Mouse (Mus musculus): ENCODE results near the gene Drc1. TPM values are rescaled to one million over a fixed set of nuclear protein-coding genes. Genes with fewer than 3 reads are reported as not detected.

Gene Drc1
- polyA plus RNA-seq, 1 experiment from 2014 or later: 0.23 TPM

GRCm38 (mm10) chr5:30242410-30242809 is 38.8 kb upstream of the Drc1 start:
- H3K4me2 ChIP-seq (replicated peaks; ENCODE audit: low read depth, low read length): no peak overlapping the region
- H3K4me1 ChIP-seq (ENCODE audit: control insufficient read depth, insufficient read depth, low read length): 0 out of 2 replicates have a peak, but pooled peaks cover 14% of the 10 kb centered on the region
- H3K9me3 ChIP-seq (ENCODE audit: control insufficient read depth, low read length): no peaks in the 10 kb centered on the region; the same call in 1 of the 2 replicates
- H3K27me3 ChIP-seq (ENCODE audit: control insufficient read depth, insufficient read depth, low read length): no peaks in the 10 kb centered on the region
- H3K9ac ChIP-seq (ENCODE audit: low read depth, low read length): no peak overlapping the region
- H3K27ac ChIP-seq (ENCODE audit: low read depth, low read length): no peak overlapping the region
- 21% methylated on average over 1 of the region's 1 CpGs for WGBS
- H3K4me3 ChIP-seq (ENCODE audit: low read length): no peak overlapping the region
- no peaks in the 10 kb centered on the region for H3K36me3 ChIP-seq (ENCODE audit: control insufficient read depth, insufficient read depth, low read length)
- peak; percentile 52; the same call in 1 of the 2 replicates for ATAC-seq (ENCODE audit: low FRiP score, low TSS enrichment)

GRCm38 (mm10) chr5:30243741-30244140 is 37.4 kb upstream of the Drc1 start:
- H3K36me3 ChIP-seq (ENCODE audit: control insufficient read depth, insufficient read depth, low read length): no peaks in the 10 kb centered on the region; the same call in 1 of the 2 replicates
- no peak overlapping the region for H3K4me2 ChIP-seq (replicated peaks; ENCODE audit: low read depth, low read length)
- 58% methylated on average over 9 of the region's 9 CpGs for WGBS
- no peak overlapping the region for H3K4me3 ChIP-seq (ENCODE audit: low read length)
- 0 out of 2 replicates have a peak, but pooled peaks cover 14% of the 10 kb centered on the region for H3K4me1 ChIP-seq (ENCODE audit: control insufficient read depth, insufficient read depth, low read length)
- H3K9ac ChIP-seq (ENCODE audit: low read depth, low read length): no peak overlapping the region
- H3K27ac ChIP-seq (ENCODE audit: low read depth, low read length): no peak overlapping the region
- no peaks in the 10 kb centered on the region for H3K27me3 ChIP-seq (ENCODE audit: control insufficient read depth, insufficient read depth, low read length)
- H3K9me3 ChIP-seq (ENCODE audit: control insufficient read depth, low read length): no peaks in the 10 kb centered on the region; the same call in 1 of the 2 replicates
- no peak for ATAC-seq (ENCODE audit: low FRiP score, low TSS enrichment)

GRCm38 (mm10) chr5:30245861-30246416 is 35.2 kb upstream of the Drc1 start:
- Histone ChIP-seq H3K4me2 (replicated peaks; ENCODE audit: low read depth, low read length) (no peak overlapping the region), H3K27ac (ENCODE audit: low read depth, low read length) (no peak overlapping the region), H3K9ac (ENCODE audit: low read depth, low read length) (no peak overlapping the region), H3K9me3 (ENCODE audit: control insufficient read depth, low read length) (no peaks in the 10 kb centered on the region), H3K27me3 (ENCODE audit: control insufficient read depth, insufficient read depth, low read length) (no peaks in the 10 kb centered on the region), H3K36me3 (ENCODE audit: control insufficient read depth, insufficient read depth, low read length) (peaks cover 5% of the 10 kb centered on the region; the same call in 1 of the 2 replicates), H3K4me1 (ENCODE audit: control insufficient read depth, insufficient read depth, low read length) (0 out of 2 replicates have a peak, but pooled peaks cover 14% of the 10 kb centered on the region), H3K4me3 (ENCODE audit: low read length) (no peak overlapping the region)
- ATAC-seq (ENCODE audit: low FRiP score, low TSS enrichment): no peak
- 84% methylated on average over 9 of the region's 9 CpGs for WGBS

- H3K27me3 ChIP-seq (ENCODE audit: control insufficient read depth, insufficient read depth, low read length): no peaks in the 10 kb centered on the region
- no peak overlapping the region for H3K9ac ChIP-seq (ENCODE audit: low read depth, low read length)
- H3K4me3 ChIP-seq (ENCODE audit: low read length): no peak overlapping the region
- no peak overlapping the region for H3K27ac ChIP-seq (ENCODE audit: low read depth, low read length)
- no peak for ATAC-seq (ENCODE audit: low FRiP score, low TSS enrichment)
- H3K4me1 ChIP-seq (ENCODE audit: control insufficient read depth, insufficient read depth, low read length): 0 out of 2 replicates have a peak, but pooled peaks cover 9% of the 10 kb centered on the region
- H3K9me3 ChIP-seq (ENCODE audit: control insufficient read depth, low read length): no peaks in the 10 kb centered on the region
- H3K36me3 ChIP-seq (ENCODE audit: control insufficient read depth, insufficient read depth, low read length): peaks cover 7% of the 10 kb centered on the region; the same call in 1 of the 2 replicates
- H3K4me2 ChIP-seq (replicated peaks; ENCODE audit: low read depth, low read length): no peak overlapping the region
- 91% methylated on average over 1 of the region's 1 CpGs for WGBS
These were observed 33.5 kb upstream of the Drc1 start for GRCm38 (mm10) chr5:30247666-30248065.

- ATAC-seq (ENCODE audit: low FRiP score, low TSS enrichment): no peak
- WGBS: 86% methylated on average over 12 of the region's 12 CpGs
- no peak overlapping the region for H3K27ac ChIP-seq (ENCODE audit: low read depth, low read length)
- H3K4me1 ChIP-seq (ENCODE audit: control insufficient read depth, insufficient read depth, low read length): no peaks in the 10 kb centered on the region
- no peak overlapping the region for H3K4me3 ChIP-seq (ENCODE audit: low read length)
- H3K4me2 ChIP-seq (replicated peaks; ENCODE audit: low read depth, low read length): no peak overlapping the region
- no peaks in the 10 kb centered on the region for H3K9me3 ChIP-seq (ENCODE audit: control insufficient read depth, low read length)
- no peaks in the 10 kb centered on the region for H3K27me3 ChIP-seq (ENCODE audit: control insufficient read depth, insufficient read depth, low read length)
- peaks cover 36% of the 10 kb centered on the region for H3K36me3 ChIP-seq (ENCODE audit: control insufficient read depth, insufficient read depth, low read length)
- H3K9ac ChIP-seq (ENCODE audit: low read depth, low read length): no peak overlapping the region
These were observed 25.4 kb upstream of the Drc1 start for GRCm38 (mm10) chr5:30255567-30256354.

GRCm38 (mm10) chr5:30258776-30259175 is 22.4 kb upstream of the Drc1 start:
- H3K4me2 ChIP-seq (replicated peaks; ENCODE audit: low read depth, low read length): no peak overlapping the region
- no peaks in the 10 kb centered on the region for H3K4me1 ChIP-seq (ENCODE audit: control insufficient read depth, insufficient read depth, low read length)
- peaks cover 34% of the 10 kb centered on the region for H3K36me3 ChIP-seq (ENCODE audit: control insufficient read depth, insufficient read depth, low read length)
- no peaks in the 10 kb centered on the region for H3K27me3 ChIP-seq (ENCODE audit: control insufficient read depth, insufficient read depth, low read length)
- no peak overlapping the region for H3K27ac ChIP-seq (ENCODE audit: low read depth, low read length)
- no peak for ATAC-seq (ENCODE audit: low FRiP score, low TSS enrichment)
- H3K9ac ChIP-seq (ENCODE audit: low read depth, low read length): no peak overlapping the region
- 95% methylated on average over 7 of the region's 7 CpGs for WGBS
- H3K9me3 ChIP-seq (ENCODE audit: control insufficient read depth, low read length): no peaks in the 10 kb centered on the region
- no peak overlapping the region for H3K4me3 ChIP-seq (ENCODE audit: low read length)

GRCm38 (mm10) chr5:30270571-30271190 is 10.5 kb upstream of the Drc1 start:
- H3K9ac ChIP-seq (ENCODE audit: low read depth, low read length): no peak overlapping the region
- 74% methylated on average over 11 of the region's 11 CpGs for WGBS
- H3K27ac ChIP-seq (ENCODE audit: low read depth, low read length): no peak overlapping the region

GRCm38 (mm10) chr5:30271599-30272281 is 9.4 kb upstream of the Drc1 start:
- H3K9ac ChIP-seq (ENCODE audit: low read depth, low read length): no peak overlapping the region
- no peak overlapping the region for H3K4me2 ChIP-seq (replicated peaks; ENCODE audit: low read depth, low read length)
- no peak overlapping the region for H3K4me3 ChIP-seq (ENCODE audit: low read length)
- no peaks in the 10 kb centered on the region for H3K27me3 ChIP-seq (ENCODE audit: control insufficient read depth, insufficient read depth, low read length)
- H3K27ac ChIP-seq (ENCODE audit: low read depth, low read length): no peak overlapping the region
- no peaks in the 10 kb centered on the region for H3K4me1 ChIP-seq (ENCODE audit: control insufficient read depth, insufficient read depth, low read length)
- no peaks in the 10 kb centered on the region for H3K9me3 ChIP-seq (ENCODE audit: control insufficient read depth, low read length)
- no peak for ATAC-seq (ENCODE audit: low FRiP score, low TSS enrichment)
- H3K36me3 ChIP-seq (ENCODE audit: control insufficient read depth, insufficient read depth, low read length): peaks cover 11% of the 10 kb centered on the region
- WGBS: 84% methylated on average over 11 of the region's 11 CpGs

More at GRCm38 (mm10) chr5:30270571-30271190, 10.5 kb upstream of the Drc1 start:
- no peaks in the 10 kb centered on the region for H3K27me3 ChIP-seq (ENCODE audit: control insufficient read depth, insufficient read depth, low read length)
- H3K9me3 ChIP-seq (ENCODE audit: control insufficient read depth, low read length): no peaks in the 10 kb centered on the region
- H3K36me3 ChIP-seq (ENCODE audit: control insufficient read depth, insufficient read depth, low read length): peaks cover 22% of the 10 kb centered on the region
- no peaks in the 10 kb centered on the region for H3K4me1 ChIP-seq (ENCODE audit: control insufficient read depth, insufficient read depth, low read length)
- H3K4me2 ChIP-seq (replicated peaks; ENCODE audit: low read depth, low read length): no peak overlapping the region
- ATAC-seq (ENCODE audit: low FRiP score, low TSS enrichment): no peak
- no peak overlapping the region for H3K4me3 ChIP-seq (ENCODE audit: low read length)

All from kidney, embryonic 14.5 days (tissue).